Mouse (Mus musculus) frontal cortex, postnatal 25 days (tissue): Measurements from ENCODE around the gene Cenpe.

ENCODE experiments used
- DNase-seq, 2 experiments: peaks; one replicate each; pipeline ENCODE4 v3.0.0; 2022; ENCODE audit warnings: low spot score in 2 of 2

Cenpe gene

GRCm38 (mm10) chr3:135280669-135281415 is 68.5 kb downstream of the Cenpe start, which contains the start of gene Bdh2:
TSS of gene Bdh2 (plus strand) at chr3:135281221.
- DNase-seq, result peak; percentile 59 to 66

- no peak for DNase-seq
Observed at GRCm38 (mm10) chr3:135281701-135282100, 69.4 kb downstream of the Cenpe start.

- no peak for DNase-seq
Observed at GRCm38 (mm10) chr3:135285256-135285655, 72.9 kb downstream of the Cenpe start.

- DNase-seq, result no peak
Observed at GRCm38 (mm10) chr3:135285807-135286206, 73.5 kb downstream of the Cenpe start.

- no peak for DNase-seq
Observed at GRCm38 (mm10) chr3:135288138-135288750, 75.9 kb downstream of the Cenpe start.

GRCm38 (mm10) chr3:135289148-135289547 is 76.8 kb downstream of the Cenpe start:
- DNase-seq, result no peak

- peak in 1 of 2 experiments; percentile 47 for DNase-seq
Observed at GRCm38 (mm10) chr3:135290249-135290894, 78.0 kb downstream of the Cenpe start.

- no peak for DNase-seq
Observed at GRCm38 (mm10) chr3:135293703-135294102, 81.4 kb downstream of the Cenpe start.

- DNase-seq, result no peak
Observed at GRCm38 (mm10) chr3:135295559-135295958, 83.2 kb downstream of the Cenpe start.

GRCm38 (mm10) chr3:135298560-135298959 is 86.2 kb downstream of the Cenpe start:
- no peak for DNase-seq

- DNase-seq, result no peak
Observed at GRCm38 (mm10) chr3:135300081-135300480, 87.7 kb downstream of the Cenpe start.

GRCm38 (mm10) chr3:135304060-135304459 is 91.7 kb downstream of the Cenpe start:
- DNase-seq, result no peak

GRCm38 (mm10) chr3:135304566-135304965 is 92.2 kb downstream of the Cenpe start:
- DNase-seq, result no peak

- DNase-seq, result no peak
Observed at GRCm38 (mm10) chr3:135307411-135308259, 95.3 kb downstream of the Cenpe start, which contains the start of gene Slc9b2. TSS of gene Slc9b2 (plus strand) at chr3:135307700.

- no peak for DNase-seq
Observed at GRCm38 (mm10) chr3:135312916-135313491, 100.7 kb downstream of the Cenpe start.

GRCm38 (mm10) chr3:135313727-135314126 is 101.4 kb downstream of the Cenpe start:
- no peak for DNase-seq

GRCm38 (mm10) chr3:135314811-135315210 is 102.5 kb downstream of the Cenpe start:
- DNase-seq, result no peak

GRCm38 (mm10) chr3:135315720-135316425 is 103.5 kb downstream of the Cenpe start:
- DNase-seq, result no peak

GRCm38 (mm10) chr3:135318331-135318730 is 106.0 kb downstream of the Cenpe start:
- no peak for DNase-seq
